Mouse (Mus musculus) thymus, postnatal 10 days (tissue): ENCODE results near the gene Actn1.
A peak's percentile ranks its signal among the peaks of the same experiment; 100 is the strongest.

ENCODE experiments used
- DNase-seq, 2 experiments: peaks; one replicate each; pipeline ENCODE4 v3.0.0; 2021; ENCODE audit warnings: low spot score in 2 of 2

The Actn1 gene

DNA sequence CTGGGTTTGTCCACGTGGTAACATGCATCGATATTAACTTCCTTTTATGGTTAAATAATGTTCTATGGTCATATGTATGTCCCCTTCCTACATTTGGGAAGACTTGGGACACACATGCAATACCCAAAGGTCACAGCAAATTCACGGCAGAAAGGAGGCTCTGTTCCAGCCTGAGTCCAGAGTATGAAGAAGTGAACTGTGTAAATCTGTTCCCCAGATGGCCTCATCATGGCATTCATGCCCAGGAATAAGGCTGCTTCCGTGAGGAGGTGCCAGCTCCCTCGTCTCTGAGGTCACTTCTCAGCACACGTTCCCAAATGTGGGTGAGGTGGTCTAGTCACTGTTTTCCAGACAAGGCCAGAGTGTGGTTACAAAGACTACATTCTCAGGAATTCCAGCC, 122.9 kb downstream of the Actn1 start:
- no peak for DNase-seq

DNA sequence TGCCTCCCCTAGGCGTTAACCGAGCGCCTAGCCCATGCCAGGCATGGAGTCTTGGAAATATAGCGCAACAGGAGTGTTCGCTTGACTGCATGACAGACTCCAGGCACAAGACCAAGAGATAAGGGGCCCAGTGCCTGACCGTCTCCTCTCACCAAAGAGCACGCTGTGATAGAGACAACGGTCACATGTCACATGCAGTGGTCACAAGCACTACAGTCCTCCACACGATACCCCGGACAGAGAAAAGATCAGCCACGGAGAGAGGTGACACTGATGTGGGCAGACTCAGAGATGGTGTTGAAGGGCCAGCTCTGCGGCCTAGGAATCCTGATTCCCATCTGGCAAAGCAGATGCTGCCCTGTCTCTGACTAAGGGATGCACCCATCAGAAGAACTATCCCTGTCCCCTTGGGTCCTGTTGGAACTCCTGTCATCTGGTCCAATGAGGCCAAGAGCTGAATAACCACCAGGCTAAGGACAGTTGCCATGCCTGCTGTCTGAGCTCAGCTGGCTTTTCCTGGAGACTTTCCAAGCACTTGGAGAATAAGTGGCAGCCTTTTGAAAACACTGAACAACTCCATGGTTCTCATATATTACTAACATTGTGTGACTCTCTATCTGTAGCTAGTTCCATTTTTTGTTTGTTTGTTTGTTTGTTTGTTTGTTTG, 123.8 kb downstream of the Actn1 start:
- no peak for DNase-seq

GRCm38 (mm10) chr12:80135173-80135572, 125.0 kb downstream of the Actn1 start:
- DNase-seq = no peak

- DNase-seq = no peak
Measured at GRCm38 (mm10) chr12:80133011-80133545, 127.1 kb downstream of the Actn1 start.

DNA sequence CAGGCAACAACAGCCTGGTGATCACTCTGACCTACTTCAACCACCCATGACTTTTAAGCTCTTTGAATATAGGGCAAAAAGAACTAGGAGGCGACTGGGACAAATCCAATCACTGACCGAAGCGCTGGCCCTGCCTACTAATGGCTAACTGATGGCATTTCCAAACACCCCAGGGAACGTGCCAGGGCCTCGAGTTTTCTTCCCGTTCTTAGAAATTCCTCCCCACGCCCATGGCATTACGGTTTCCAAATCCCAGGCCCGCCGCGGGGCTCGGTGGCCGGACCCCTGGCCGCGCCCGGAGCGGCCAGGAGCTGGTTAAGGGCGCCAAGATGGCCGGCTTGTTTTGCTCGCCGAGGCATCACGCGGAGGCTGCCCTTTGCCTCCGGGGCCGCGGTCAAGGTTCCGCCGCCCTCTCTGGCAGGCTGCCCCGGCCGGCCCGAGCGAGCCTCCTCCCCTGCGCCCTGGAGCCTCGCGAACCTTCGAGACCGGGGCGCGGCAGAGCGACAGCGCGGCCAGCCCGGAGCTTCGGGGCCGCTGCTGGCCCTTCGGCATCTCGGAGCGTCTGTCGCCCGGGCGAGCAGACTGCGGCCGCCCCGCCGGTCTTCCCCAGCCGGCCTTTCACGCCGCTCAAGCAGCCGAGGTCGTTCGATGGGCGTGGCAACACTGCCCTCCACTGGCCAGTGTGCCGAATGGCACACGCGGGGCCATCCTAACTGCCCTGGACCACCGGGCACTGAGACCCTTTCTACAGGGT, 127.7 kb downstream of the Actn1 start:
- peak; percentile 49 to 76 for DNase-seq

- no peak for DNase-seq
Measured at GRCm38 (mm10) chr12:80131359-80132249, 128.6 kb downstream of the Actn1 start.

DNA sequence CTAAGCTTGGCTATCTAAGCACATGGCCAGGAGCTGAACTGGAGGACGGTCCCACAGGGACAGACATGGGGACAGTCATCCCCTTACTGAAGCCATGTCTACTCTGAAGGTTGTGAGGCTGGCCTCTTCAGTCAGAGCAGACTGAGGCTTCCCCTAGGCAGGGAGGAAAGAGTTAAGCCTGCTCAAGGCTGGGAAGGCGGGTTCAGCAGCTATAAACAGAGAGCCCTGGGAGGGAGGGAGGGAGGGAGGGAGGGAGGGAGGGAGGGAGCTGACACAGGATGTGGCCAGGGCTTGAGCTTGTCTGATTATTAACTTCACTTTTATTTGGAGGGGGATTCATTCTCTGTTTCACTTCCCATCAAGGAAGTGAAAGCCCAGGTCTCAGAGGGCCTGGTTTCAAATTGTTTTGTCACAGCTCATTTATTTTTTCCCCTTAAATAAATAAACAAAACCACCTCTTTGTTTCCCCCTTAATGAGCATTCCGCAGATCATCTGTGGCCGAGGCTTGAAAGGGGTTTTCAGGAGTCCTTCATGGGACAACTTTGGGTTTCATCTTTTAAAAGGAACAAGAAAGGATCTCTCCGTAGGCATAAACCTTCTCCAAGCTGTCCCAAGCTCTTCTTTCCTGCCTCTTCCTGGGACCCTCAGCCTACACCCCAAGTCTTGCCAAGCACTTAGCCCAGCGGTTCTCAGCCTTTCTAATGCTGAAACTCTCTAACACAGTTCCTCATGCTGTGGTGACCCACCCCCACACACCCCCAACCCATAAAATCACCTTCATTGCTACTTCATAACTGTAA, 129.4 kb downstream of the Actn1 start:
- peak in 1 of 2 experiments; percentile 32 for DNase-seq

DNA sequence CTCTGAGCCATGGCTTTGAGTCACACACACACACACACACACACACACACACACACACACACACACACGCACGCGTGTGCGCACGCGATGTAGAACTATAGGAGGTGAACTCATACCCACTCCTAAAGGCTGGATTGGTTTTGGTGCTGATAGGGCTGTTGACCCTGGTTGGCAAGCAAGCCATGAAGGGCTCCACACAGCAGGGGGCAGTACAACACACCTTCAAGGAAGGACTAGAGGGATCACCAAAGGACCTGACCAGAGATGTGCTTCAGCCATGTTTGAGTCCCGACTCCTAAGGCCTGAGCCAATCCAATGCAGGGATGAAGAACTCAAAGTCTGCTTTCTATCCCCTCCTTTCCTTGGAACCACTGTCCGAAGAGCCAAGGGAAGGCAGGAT, 130.6 kb downstream of the Actn1 start:
- peak in 1 of 2 experiments; percentile 51 for DNase-seq

DNA sequence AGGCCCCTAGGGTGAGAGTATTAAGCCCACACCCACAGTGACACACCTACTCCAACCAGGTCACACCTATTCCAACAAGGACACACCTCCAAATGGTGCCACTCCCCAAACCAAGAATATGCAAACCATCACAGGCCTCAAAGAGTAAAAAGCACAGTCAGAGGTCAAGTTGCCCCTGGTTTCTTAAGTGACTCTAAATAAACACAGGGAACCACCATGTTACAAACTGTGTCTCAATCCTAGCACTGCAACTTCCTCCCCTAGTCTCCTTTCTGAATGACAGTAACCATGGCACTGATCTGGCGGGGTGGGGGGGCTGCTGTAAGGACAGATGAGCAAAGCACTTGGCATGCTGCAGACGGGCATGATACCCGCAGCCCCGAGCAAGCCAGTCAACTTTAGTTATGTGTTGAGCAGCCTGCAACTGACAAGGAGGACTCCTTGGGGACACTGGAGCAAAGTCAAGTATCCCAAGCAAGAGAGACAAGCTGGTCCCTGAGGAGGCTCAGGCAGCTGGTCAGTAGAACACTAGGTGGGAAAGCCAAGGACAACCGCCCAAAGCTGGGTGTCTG, 132.9 kb downstream of the Actn1 start:
- no peak for DNase-seq

GRCm38 (mm10) chr12:80125316-80125715, 134.9 kb downstream of the Actn1 start:
- DNase-seq = no peak

- no peak for DNase-seq
Measured at GRCm38 (mm10) chr12:80124756-80125155, 135.4 kb downstream of the Actn1 start.

GRCm38 (mm10) chr12:80124211-80124610, 136.0 kb downstream of the Actn1 start:
- no peak for DNase-seq

- DNase-seq = no peak
Measured at GRCm38 (mm10) chr12:80123227-80123803, 136.9 kb downstream of the Actn1 start.

- DNase-seq = no peak
Measured at GRCm38 (mm10) chr12:80121438-80121837, 138.7 kb downstream of the Actn1 start.

DNA sequence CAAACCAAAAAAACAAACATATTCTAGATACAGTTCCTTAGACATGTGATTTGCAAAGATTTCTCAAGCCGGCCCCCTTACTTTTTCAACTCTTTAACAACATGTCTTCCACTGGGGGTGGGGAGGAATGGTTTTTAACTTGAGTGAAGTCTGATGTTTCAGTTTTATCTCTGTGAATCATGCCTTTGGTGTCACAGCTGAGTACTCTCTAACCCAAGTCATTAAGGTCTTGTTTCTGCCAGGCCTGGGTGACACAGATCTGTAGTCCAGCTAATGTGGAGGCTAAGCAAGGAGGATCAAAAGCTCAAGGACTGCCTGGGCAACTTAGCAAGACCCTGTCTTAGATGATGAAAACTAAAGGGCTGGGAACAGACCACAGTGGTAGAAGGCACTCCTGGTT, 141.6 kb downstream of the Actn1 start:
- DNase-seq = no peak
